Mouse (Mus musculus) gastrocnemius, postnatal 14 days (tissue): ENCODE measurements around the gene Tgm6. TPM values are rescaled to one million over a fixed set of nuclear protein-coding genes. Genes with fewer than 3 reads are reported as not detected.
A peak's percentile ranks its signal among the peaks of the same experiment; 100 is the strongest.

ENCODE experiments used
- DNase-seq: peaks from one replicate; pipeline ENCODE4 v3.0.0; 2021; ENCODE audit warnings: mixed read lengths
- intact Hi-C: fragments of 180-260 bp; cut with DNase I; formaldehyde crosslinking; loops from one replicate; pipeline ENCODE4 v1.15.1; 2025; ENCODE audit warnings: low total_unique reads
- long read RNA-seq, 2 experiments: library from polyadenylated mRNA; stranded (forward); transcript quantifications; one replicate each; pipeline ENCODE4 v2.0.0; 2021
- total RNA-seq, 2 experiments: library from RNA; stranded (reverse); gene quantifications; 2 replicates each; pipeline ENCODE4 v1.2.3; 2021

Gene Tgm6
- total RNA-seq: not detected
- long read RNA-seq, experiment 1: 0 reads
- long read RNA-seq, experiment 2: 0 reads

GRCm38 (mm10) chr2:130112116-130112515 lies at the start of gene Tgm6:
Tgm6 (plus strand) TSS chr2:130112416.
- no peak for DNase-seq
- intact Hi-C loops: no loop called here

- no peak for DNase-seq
- intact Hi-C loops: no loop called here
Observed at GRCm38 (mm10) chr2:130068228-130068627, 44.0 kb upstream of the Tgm6 start.

GRCm38 (mm10) chr2:130070396-130070795 lies 41.8 kb upstream of the Tgm6 start:
- intact Hi-C loops: loop anchor here (5.0 kb wide), 2 partner anchors 92 to 177 kb away; no protein-coding TSS in a partner anchor
- no peak for DNase-seq

- no peak for DNase-seq
- intact Hi-C loops: no loop called here
Observed at GRCm38 (mm10) chr2:130112804-130113203, 588 bp downstream of the Tgm6 start.

GRCm38 (mm10) chr2:130113379-130113778 lies 1.2 kb downstream of the Tgm6 start:
- DNase-seq: no peak
- intact Hi-C loops: no loop called here

GRCm38 (mm10) chr2:130118649-130119048 lies 6.4 kb downstream of the Tgm6 start:
- DNase-seq: no peak
- intact Hi-C loops: no loop called here

GRCm38 (mm10) chr2:130125279-130126059 lies 13.3 kb downstream of the Tgm6 start:
- intact Hi-C loops: no loop called here
- DNase-seq: no peak

- DNase-seq: no peak
- intact Hi-C loops: no loop called here
Observed at GRCm38 (mm10) chr2:130126073-130126472, 13.9 kb downstream of the Tgm6 start.

- intact Hi-C loops: no loop called here
- no peak for DNase-seq
Observed at GRCm38 (mm10) chr2:130129687-130130086, 17.5 kb downstream of the Tgm6 start.

GRCm38 (mm10) chr2:130143011-130143410 lies 30.8 kb downstream of the Tgm6 start:
- intact Hi-C loops: no loop called here

GRCm38 (mm10) chr2:130144703-130145324 lies 32.6 kb downstream of the Tgm6 start:
- intact Hi-C loops: no loop called here
- DNase-seq: no peak

More at GRCm38 (mm10) chr2:130143011-130143410, 30.8 kb downstream of the Tgm6 start:
- DNase-seq: no peak

GRCm38 (mm10) chr2:130146089-130146668 lies 34.0 kb downstream of the Tgm6 start:
- intact Hi-C loops: no loop called here
- DNase-seq: no peak

GRCm38 (mm10) chr2:130155171-130155570 lies 43.0 kb downstream of the Tgm6 start:
- DNase-seq: no peak
- intact Hi-C loops: no loop called here

- intact Hi-C loops: no loop called here
Observed at GRCm38 (mm10) chr2:130155851-130156250, 43.6 kb downstream of the Tgm6 start.

GRCm38 (mm10) chr2:130157231-130158087 lies 45.2 kb downstream of the Tgm6 start:
- intact Hi-C loops: no loop called here
- no peak for DNase-seq

More at GRCm38 (mm10) chr2:130155851-130156250, 43.6 kb downstream of the Tgm6 start:
- DNase-seq: no peak

- intact Hi-C loops: no loop called here
- DNase-seq: no peak
Observed at GRCm38 (mm10) chr2:130158088-130158437, 45.8 kb downstream of the Tgm6 start.

- intact Hi-C loops: loop anchor here (5.0 kb wide), 1 partner anchor 90 kb away; no protein-coding TSS in a partner anchor
Observed at GRCm38 (mm10) chr2:130162701-130163100, 50.5 kb downstream of the Tgm6 start.

GRCm38 (mm10) chr2:130166311-130167214 lies 54.3 kb downstream of the Tgm6 start:
- intact Hi-C loops: no loop called here
- DNase-seq: no peak

More at GRCm38 (mm10) chr2:130162701-130163100, 50.5 kb downstream of the Tgm6 start:
- DNase-seq: no peak

- peak; percentile 58 for DNase-seq
- intact Hi-C loops: no loop called here
Observed at GRCm38 (mm10) chr2:130167861-130168260, 55.6 kb downstream of the Tgm6 start.
